Mouse (Mus musculus): ENCODE data around the gene B3gnt9. TPM values are rescaled to one million over a fixed set of nuclear protein-coding genes. Genes with fewer than 3 reads are reported as not detected.

The B3gnt9 gene
- total RNA-seq, 2 experiments from 2014 or later, result 0.09 TPM; not detected in 1

GRCm38 (mm10) chr8:105285514-105285913 lies 30.6 kb upstream of the B3gnt9 start:
- no peak for ATAC-seq (replicated peaks; ENCODE audit: low FRiP score, poor library complexity, severe bottlenecking)

- peak; percentile 66 for ATAC-seq (replicated peaks; ENCODE audit: low FRiP score, poor library complexity, severe bottlenecking)
These were observed 28.1 kb upstream of the B3gnt9 start for GRCm38 (mm10) chr8:105283074-105283473.

GRCm38 (mm10) chr8:105282239-105282638 lies 27.3 kb upstream of the B3gnt9 start:
- ATAC-seq (replicated peaks; ENCODE audit: low FRiP score, poor library complexity, severe bottlenecking), result no peak

- no peak for ATAC-seq (replicated peaks; ENCODE audit: low FRiP score, poor library complexity, severe bottlenecking)
These were observed 26.9 kb upstream of the B3gnt9 start for GRCm38 (mm10) chr8:105281821-105282220.

- no peak for ATAC-seq (replicated peaks; ENCODE audit: low FRiP score, poor library complexity, severe bottlenecking)
These were observed 25.6 kb upstream of the B3gnt9 start for GRCm38 (mm10) chr8:105280567-105280966.

GRCm38 (mm10) chr8:105278911-105279334 lies 24.0 kb upstream of the B3gnt9 start:
- peak; percentile 79 for ATAC-seq (replicated peaks; ENCODE audit: low FRiP score, poor library complexity, severe bottlenecking)

GRCm38 (mm10) chr8:105276292-105277120 lies 21.6 kb upstream of the B3gnt9 start:
- ATAC-seq (replicated peaks; ENCODE audit: low FRiP score, poor library complexity, severe bottlenecking), result peak; percentile 37; the same call in 1 of the 2 replicates

- no peak for ATAC-seq (replicated peaks; ENCODE audit: low FRiP score, poor library complexity, severe bottlenecking)
These were observed 20.9 kb upstream of the B3gnt9 start, which contains the start of gene Nol3 for GRCm38 (mm10) chr8:105275840-105276239. Gene Nol3 (plus strand): TSS chr8:105276140.

GRCm38 (mm10) chr8:105275387-105275786 lies 20.4 kb upstream of the B3gnt9 start:
- ATAC-seq (replicated peaks; ENCODE audit: low FRiP score, poor library complexity, severe bottlenecking), result no peak

- no peak for ATAC-seq (replicated peaks; ENCODE audit: low FRiP score, poor library complexity, severe bottlenecking)
These were observed 15.9 kb upstream of the B3gnt9 start for GRCm38 (mm10) chr8:105270916-105271186.

GRCm38 (mm10) chr8:105270101-105270915 lies 15.4 kb upstream of the B3gnt9 start:
- no peak for ATAC-seq (replicated peaks; ENCODE audit: low FRiP score, poor library complexity, severe bottlenecking)

GRCm38 (mm10) chr8:105269461-105269947 lies 14.6 kb upstream of the B3gnt9 start, which contains the start of gene Hsf4:
Gene Hsf4 (plus strand): TSS chr8:105269801.
- ATAC-seq (replicated peaks; ENCODE audit: low FRiP score, poor library complexity, severe bottlenecking), result no peak

GRCm38 (mm10) chr8:105269075-105269458 lies 14.1 kb upstream of the B3gnt9 start:
- no peak for ATAC-seq (replicated peaks; ENCODE audit: low FRiP score, poor library complexity, severe bottlenecking)

GRCm38 (mm10) chr8:105268342-105269074 lies 13.6 kb upstream of the B3gnt9 start:
- no peak for ATAC-seq (replicated peaks; ENCODE audit: low FRiP score, poor library complexity, severe bottlenecking)

- ATAC-seq (replicated peaks; ENCODE audit: low FRiP score, poor library complexity, severe bottlenecking), result no peak
These were observed 11.8 kb upstream of the B3gnt9 start for GRCm38 (mm10) chr8:105266775-105267174.

GRCm38 (mm10) chr8:105265128-105265527 lies 10.2 kb upstream of the B3gnt9 start:
- no peak for ATAC-seq (replicated peaks; ENCODE audit: low FRiP score, poor library complexity, severe bottlenecking)

GRCm38 (mm10) chr8:105264024-105264982 lies 9.3 kb upstream of the B3gnt9 start, which contains the start of the genes Tradd and Fbxl8:
Gene Tradd (minus strand): TSS chr8:105264609.
Gene Fbxl8 (plus strand): TSS chr8:105264648.
- peak; percentile 90 for ATAC-seq (replicated peaks; ENCODE audit: low FRiP score, poor library complexity, severe bottlenecking)

GRCm38 (mm10) chr8:105263244-105263912 lies 8.4 kb upstream of the B3gnt9 start:
- no peak for ATAC-seq (replicated peaks; ENCODE audit: low FRiP score, poor library complexity, severe bottlenecking)

Data from erythroblast, adult 5-6 weeks (primary cell).